Mouse (Mus musculus) liver, adult (tissue): ENCODE data around the gene Bcl7c.

Experiments used
- GATA4 ChIP-seq: IDR thresholded peaks from 2 replicates; pipeline ENCODE4 v1.6.1; 2014; ENCODE audit warnings: mild to moderate bottlenecking, low read length; ENCODE audit not compliant: insufficient replicate concordance

The Bcl7c gene

DNA sequence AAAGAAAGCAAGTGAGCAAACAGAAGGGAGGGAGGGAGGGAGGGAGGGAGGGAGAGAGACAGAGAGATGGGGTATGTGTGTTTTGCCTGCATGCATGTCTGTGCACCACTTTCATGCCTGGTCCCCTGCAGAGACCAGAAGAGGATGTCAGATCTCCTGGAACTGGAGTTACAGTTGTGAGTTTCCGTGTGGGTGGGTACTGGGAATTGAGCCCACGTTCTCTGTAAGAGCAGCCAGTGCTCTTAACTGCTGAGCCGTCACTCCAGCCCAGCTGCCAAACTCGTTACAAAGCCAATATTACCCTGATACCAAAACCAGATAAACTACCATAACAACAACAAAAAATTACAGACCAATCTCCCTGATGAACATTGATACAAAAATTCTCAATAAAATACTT lies 67.5 kb downstream of the Bcl7c start:
- no peak for TF ChIP-seq GATA4

DNA sequence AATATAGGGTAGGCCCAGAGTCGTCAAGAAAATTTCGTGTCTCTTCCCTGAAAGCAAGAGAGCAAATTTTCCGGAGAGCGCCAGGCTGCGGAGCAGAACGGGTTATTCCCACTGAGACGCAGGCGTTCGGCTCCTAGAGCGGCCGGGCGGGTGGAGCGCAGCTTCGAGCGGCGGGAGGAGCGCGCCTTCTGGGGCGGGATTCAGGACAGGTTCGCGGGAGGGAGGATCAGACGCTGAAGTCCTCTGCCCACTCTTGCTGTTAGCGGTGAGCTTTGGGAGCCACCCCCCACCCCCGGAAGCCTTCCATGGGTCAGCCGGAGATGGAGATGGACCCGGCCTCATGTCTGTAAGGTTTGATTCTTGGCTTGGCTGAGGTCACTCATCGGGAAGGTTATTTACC lies 71.8 kb downstream of the Bcl7c start:
- no peak; the same call in 1 of the 2 replicates for TF ChIP-seq GATA4

DNA sequence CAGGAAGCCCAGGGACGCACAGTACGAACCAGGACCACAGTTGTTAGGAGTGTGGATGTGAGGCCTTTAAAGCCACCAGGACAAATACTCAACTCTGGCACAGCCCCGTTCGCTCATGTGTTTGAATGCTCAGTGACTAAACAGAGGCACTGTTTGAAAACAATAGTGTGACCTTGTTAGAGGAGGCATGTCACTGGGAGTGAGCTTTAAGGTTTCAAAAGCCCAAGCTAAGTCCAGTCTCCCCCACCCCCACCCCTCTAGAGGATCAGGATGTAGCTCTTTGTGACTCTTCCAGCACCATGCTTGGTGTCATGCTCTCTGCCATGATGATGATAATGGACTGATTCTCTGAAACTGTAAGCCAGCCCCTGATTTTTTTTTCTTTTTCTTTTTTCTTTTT lies 77.3 kb downstream of the Bcl7c start:
- TF ChIP-seq GATA4: no peak

DNA sequence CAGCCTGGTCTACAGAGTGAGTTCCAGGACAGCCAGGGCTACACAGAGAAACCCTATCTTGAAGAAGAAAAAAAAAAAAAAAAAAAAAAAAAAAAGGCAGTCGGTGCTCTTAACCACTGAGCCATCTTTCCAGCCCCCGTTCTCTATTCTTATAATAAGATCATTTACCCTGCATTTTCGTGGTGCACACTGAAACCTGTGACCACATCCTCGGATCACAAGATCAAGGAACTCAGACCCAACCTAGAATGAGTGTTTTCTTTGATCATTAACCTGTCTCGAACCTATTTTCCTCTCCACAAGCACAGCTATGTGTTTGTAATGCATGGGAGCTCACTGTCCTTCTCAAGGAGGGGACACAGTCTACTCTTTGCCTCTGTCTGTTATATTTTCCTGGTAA lies 80.1 kb downstream of the Bcl7c start:
- no peak for TF ChIP-seq GATA4

DNA sequence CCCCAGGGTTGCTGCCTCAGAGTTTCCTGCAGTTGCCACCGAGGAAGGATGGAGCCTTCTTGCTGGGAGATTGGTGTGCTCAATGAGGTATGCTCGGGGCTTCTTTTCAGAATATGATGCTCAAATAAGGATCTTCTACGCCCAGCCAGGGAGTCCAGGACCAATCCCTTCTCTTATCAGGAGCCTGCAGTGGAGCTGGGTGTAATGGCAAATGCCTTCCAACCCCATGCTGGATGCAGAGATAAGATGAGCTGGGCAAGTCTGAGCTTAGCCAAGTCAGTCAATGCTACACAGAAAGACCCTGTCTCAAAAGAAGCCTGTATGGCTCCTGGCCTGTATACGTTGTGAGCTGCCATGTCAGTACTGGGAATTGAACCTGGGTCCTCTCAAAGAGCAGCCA lies 82.3 kb downstream of the Bcl7c start:
- TF ChIP-seq GATA4: no peak

DNA sequence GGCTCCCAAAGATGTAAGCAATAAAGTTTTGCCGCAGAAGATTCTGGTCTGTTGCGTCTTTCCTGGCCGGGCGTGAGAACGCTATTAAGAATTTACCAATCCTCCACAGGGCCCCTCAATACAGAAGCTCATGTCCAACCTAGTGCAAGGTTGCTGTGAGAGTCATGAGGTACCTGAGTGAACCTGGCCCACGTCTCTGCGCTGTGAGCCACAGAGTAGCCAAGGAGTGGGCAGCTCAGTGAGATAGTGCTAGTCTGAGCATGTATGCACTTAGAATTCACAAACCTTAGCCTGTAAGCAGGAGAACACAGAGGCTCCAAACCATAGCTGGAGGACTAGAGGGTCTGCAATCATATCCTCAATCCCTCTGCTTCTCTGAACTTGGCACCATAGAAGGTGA lies 82.7 kb downstream of the Bcl7c start:
- no peak for TF ChIP-seq GATA4

DNA sequence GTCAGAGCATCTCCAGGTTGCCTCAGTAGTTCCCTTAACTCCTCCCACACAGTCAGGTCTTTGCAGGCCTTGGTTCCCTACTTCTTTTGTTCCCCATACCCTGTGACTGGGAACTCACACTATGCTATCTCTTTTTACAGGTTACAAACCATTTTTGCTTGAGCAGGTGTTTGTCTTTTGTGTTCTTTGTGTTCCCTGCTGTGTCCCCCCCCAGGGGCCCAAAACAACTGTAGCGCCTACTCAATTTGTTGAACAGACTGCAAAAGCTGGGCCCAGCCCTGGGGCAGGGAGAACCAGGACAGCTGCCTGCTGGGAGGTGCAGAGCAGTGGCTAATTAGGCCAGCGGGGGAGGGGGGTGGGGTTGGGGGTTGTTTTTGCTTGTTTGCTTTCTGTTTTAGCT lies 90.8 kb downstream of the Bcl7c start:
- no peak for TF ChIP-seq GATA4

DNA sequence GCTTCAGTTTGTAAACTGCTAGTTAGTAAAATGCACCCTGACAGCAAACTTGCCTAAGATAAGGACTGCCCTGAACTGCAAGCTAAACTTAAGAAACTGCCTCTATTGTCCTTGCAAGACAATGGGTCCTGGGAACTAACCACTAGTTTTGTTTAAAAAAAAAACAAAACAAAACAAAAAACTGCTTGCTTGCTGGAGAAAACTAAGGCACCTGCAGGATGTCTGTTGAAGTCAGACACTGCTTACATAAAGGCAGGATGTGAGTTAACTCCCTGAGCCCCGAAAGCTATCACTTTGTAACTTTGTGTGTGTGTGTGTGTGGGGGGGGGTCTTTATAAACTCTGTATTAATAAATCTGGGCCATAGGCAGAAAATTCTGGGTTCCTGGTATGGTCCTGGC lies 91.9 kb downstream of the Bcl7c start:
- no peak for TF ChIP-seq GATA4

DNA sequence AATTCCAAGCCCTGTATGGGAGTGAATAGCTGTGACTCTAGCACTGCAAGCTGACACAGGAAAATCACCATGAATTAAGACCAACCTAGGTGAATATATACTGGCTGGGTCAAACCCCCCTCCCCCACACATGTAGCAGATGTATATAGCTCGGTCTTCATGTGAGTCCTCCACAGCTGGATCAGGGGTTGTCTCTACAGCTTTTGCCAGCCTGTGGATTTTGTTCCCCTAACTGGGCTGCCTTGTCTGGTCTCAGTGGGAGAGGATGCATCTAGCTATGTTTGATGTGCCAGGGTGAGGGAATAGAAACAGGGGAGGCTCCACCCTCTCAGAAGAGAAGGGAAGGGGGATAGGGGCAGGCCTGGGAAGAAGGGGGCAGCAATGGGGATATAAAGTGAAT lies 92.4 kb downstream of the Bcl7c start:
- TF ChIP-seq GATA4: no peak

DNA sequence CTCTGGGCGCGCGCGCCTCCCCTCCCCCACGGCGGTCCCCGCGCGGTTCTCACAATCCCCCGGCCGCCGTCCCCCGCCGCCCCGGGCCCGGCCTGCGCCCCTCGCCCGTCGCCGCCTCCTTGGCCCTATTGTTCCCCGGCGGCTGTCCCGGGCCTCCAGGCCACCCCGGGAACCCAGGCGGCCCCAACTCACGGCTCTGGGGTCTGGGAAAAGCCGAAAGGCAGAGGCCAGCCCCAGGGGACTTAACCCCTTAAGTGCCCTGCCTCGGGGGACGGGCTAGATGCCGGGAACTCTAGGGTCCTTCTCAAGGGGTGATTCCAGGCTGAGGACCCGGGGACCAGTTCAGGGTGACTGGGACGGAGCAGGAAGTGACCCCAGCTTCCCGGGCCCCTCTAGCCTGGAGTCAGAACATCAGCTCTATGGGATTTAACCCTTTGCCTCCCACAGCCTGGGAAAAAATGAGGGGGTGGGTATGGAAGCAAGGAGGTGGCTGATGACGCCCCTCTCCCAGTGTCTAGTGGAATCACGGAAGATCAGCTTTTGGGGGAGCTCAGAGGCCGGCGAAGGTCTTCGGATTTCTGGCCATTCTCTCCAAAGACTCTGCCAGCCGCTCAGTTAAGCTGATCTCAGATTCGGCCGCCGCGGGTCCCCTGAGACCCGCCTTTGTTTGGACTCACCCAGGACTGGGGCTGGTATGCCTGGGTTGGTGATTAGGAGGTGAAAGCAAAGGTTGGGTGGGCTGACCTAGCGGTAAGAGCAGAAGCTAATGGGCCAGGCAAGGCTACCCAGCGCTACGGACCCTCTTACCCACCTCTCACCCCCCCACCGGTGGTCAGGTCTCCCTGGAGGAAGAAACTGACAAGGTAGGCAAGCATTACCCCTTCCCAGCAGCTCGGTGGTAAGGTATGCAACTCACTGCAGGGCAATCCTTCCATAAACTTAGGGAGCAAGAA lies 93.6 kb downstream of the Bcl7c start, which contains the start of gene Zfp629:
Gene Zfp629 (minus strand): TSS at position 907 of the 953 bp plus-strand sequence.
- no peak for TF ChIP-seq GATA4

DNA sequence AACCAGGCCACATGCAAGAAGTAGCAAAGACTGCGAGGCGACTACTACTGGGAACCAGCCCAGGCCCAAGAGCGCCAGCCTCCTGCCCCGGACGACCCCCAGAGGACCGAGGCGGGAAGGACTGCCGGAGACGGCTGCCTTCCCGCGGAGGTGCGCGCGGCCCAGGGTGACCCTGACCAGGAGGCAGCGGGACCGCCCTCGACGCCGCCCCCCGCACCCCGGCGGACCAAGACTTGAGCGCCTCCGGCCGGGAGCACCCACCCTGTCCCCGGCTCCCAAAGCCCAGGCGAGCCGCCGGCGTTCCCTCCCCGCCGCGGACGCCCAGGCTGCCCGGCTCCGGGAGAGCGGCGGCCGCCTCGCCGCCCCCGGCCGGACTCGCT lies 94.2 kb downstream of the Bcl7c start:
- no peak for TF ChIP-seq GATA4

DNA sequence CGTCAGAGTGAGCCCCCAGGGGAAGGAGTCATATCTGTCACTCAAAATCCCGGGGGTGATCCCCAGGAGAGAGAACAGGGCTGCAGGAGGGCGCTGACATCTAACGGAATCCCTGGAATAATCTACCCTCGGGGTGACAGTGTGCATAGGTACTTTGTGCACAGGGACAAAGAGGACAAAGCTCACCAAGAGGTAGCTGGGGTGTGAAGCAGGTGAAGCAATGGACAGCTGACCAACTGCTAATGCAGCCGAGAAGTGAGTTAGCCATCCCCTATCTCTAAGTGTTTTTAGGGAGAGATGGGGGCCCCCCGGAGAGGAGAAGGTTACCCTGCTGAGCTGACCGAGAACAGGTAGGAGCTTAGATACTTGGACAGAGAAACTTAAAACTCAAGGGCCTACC lies 94.6 kb downstream of the Bcl7c start:
- TF ChIP-seq GATA4: no peak

DNA sequence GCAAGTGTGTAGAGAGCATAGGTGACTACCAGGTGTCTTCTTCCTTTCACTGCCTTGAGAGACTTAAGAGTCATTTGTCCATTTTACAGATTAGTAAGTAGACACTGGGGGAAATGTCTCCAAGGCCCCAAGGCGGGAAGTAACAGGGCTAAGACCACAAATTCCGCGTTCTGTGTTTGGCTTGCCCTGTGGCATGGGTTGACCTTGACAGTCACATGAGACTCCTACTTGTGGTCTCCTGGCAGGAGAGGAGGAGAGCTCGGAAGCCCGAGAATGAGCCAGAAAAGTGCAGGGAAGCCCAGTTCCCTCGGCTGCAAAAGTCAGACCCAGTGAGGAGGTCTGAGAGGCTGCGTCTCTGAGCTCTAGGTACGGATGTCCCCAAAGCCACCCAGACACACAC lies 95.2 kb downstream of the Bcl7c start:
- no peak for TF ChIP-seq GATA4

DNA sequence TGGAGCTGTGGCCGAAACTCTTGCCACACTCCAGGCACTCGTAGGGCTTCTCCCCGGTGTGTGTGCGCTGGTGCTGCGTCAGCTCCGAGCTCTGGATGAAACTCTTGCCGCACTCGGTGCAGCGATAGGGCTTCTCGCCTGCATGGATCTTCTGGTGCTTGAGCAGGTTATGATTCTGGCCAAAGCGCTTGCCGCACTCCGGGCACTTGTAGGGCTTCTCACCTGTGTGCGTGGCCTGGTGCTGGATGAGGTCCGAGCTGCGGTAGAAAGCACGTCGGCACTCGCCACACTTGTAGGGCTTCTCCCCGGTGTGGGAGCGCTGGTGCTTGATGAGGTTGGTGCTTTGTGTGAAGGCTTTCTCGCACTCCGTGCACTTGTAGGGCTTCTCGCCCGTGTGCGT lies 97.2 kb downstream of the Bcl7c start:
- no peak for TF ChIP-seq GATA4
